Mouse (Mus musculus): ENCODE results near the gene Gmds.

Gmds gene

GRCm38 (mm10) chr13:32020455-32021249, 317.9 kb downstream of the Gmds start:
- DNase-seq, result no peak

GRCm38 (mm10) chr13:32019256-32019620, 319.3 kb downstream of the Gmds start:
- DNase-seq, result no peak

- peak; percentile 46 for DNase-seq
Observed at GRCm38 (mm10) chr13:32018518-32019255, 319.9 kb downstream of the Gmds start.

DNA sequence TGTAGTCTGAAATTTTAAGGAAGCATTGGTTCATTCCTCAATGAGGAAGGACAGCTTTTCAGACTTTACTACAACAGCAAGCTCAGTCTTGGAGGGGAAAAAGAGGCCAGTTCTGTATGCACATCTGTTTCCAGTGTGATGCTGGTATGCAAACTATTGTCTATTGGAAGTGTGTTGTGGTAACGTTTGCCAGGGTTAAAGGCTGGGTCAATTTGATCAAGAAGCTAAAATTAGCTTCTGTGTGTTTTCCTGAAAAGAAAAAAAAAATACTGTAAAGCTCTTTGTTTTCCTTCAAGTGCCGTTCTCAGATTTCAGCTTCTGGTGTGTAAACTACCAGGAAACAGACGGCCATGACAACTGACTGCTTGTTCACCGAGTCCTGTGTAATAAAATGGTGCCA, 329.7 kb downstream of the Gmds start:
- no peak for DNase-seq

DNA sequence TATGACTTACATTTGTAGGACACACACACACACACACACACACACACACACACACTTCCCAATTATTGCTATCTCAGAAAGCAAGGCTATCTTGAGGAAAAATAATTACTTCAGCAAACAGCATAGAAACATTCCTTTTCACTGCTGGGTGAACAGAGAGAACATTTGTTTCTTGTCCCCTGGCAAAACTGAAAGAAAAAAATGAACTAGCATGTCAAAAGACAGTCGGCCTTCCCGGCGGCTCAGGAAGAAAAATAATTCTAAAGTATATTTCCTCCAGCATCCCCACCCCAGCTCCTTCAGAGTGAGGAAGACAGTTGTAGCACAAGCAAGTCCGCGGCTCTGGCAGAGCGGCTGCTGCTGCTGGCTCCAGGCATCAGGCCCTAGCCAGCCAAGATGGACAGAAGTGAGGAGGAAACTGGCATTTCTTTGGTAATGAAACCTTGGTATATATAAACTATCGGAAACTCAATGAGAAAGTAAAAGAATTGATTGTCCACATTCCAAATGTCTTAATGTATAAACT, 330.4 kb downstream of the Gmds start:
- DNase-seq, result no peak

DNA sequence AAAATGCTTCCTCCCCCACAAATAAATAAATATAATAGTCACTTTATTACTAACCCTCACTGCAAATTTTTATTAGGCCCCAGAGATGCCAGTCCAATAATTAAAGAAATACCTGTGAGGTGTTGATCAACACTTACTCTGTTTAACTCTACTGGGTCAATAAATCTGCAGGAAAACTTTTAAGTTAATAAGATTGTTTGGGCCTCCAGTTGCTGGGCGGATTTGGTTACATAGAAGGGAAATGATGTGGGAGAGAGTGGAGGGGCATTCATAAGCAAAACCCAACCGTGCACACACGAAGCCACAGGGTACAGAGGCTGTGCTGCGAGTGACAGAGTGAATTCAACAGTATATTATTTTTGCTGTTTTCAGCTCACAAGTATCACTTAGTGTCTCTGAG, 345.1 kb downstream of the Gmds start:
- DNase-seq, result no peak

- peak; percentile 7 for DNase-seq
Observed at GRCm38 (mm10) chr13:31992409-31993201, 345.9 kb downstream of the Gmds start.

DNA sequence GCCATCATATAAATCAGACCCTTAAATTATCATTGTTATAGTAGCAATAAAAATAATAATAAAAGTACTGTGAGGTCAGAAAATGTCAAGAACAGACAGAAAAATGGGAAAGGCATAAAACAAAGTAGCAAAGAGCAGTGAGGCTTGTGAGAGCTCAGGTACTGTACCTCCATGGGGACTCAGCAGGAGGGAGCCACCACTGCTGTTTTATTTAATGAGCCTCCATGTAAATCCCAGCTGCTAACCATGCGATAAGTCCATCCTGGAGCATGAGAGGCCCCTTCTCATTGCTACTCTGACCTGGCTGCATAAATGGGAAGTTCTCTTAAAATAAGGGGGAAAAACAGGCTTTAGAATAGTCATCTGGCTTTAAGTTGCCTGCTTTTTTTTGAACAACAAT, 357.3 kb downstream of the Gmds start:
- DNase-seq, result no peak

- DNase-seq, result no peak
Observed at GRCm38 (mm10) chr13:31978126-31978525, 360.4 kb downstream of the Gmds start.

GRCm38 (mm10) chr13:31974751-31975479, 363.6 kb downstream of the Gmds start:
- no peak for DNase-seq

DNA sequence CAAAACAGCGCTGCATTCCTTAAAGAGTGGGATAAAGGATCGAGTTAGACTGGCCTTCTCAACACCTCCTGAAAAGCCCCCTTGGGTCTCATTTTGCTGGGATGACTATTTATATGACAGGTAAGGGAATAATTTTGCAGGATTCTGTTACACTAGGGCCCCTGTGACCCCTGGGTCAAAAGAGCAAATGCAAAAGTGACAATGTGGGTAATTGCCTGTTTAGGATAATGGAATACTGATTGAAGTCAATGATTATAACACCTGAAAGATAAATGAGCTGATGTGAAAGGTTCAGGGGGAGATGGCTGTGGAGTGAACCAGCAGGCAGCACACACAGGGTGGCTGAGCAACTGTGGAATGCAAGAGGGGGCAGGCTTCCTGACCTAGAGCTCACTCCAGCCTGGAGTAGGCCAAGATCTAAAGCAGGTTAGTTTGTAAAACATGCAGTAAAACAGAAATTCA, 367.5 kb downstream of the Gmds start:
- DNase-seq, result no peak

- no peak for DNase-seq
Observed at GRCm38 (mm10) chr13:31968272-31968671, 370.3 kb downstream of the Gmds start.

- no peak for DNase-seq
Observed at GRCm38 (mm10) chr13:31966931-31967532, 371.5 kb downstream of the Gmds start.

GRCm38 (mm10) chr13:31960514-31960913, 378.0 kb downstream of the Gmds start:
- no peak for DNase-seq

- no peak for DNase-seq
Observed at GRCm38 (mm10) chr13:31958346-31959335, 379.9 kb downstream of the Gmds start.

DNA sequence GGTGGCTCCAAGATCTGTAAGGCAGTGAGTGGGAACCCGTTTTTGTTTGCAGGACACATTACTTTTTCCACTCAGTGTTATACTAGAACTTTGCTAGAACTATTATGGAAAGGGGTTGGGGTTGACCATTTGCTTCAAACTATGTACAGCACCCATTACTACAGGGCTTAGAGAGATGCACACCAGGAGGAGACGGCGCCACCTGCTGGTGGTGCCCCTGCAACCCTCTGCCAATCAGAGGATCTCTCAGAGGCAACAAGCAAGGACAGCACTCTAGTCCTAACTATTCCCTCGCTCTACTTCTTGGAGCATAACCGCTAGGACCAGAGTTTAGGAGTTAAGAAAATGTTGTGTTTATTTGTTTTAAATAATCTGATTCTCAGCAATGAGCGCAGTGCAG, 382.0 kb downstream of the Gmds start:
- DNase-seq, result peak; percentile 61

DNA sequence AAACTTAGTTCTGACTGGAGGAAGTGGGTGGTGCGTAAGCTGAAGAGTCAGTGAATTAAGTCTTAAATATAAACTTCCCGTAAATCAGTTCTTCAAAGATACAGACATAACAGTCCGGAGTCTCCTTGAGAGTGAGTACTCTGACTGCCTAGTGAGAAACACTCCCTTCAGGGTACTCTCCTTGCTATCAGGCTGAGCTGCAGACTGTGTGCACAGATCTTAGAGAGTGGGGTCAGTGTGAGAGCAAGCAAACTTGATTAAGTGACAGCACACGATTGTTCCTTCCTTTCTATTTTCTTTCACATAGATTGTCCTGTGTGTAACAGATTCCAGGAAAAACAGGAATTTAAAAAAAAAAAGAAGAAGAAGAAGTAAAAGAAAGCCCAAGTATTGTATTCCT, 382.4 kb downstream of the Gmds start:
- no peak for DNase-seq

DNA sequence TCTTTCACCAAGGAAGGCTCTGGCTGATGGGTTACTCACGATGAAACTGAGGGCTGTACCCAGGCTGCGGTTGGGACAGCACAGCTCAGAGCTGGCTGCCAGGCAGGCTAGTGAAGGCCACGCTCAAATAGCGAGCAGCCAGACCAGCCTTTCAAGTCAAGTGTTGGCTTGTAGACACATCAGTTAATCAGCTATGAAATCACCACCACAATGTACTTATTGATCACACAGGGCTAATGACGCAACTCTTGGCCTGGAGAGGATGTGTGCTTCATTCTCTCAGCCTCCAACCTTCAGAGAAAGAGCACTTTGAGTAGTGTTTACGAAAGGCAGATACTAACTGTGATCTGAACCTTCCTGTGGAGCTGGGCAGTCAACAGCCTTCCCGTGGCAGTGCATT, 383.4 kb downstream of the Gmds start:
- DNase-seq, result no peak

- DNase-seq, result no peak
Observed at GRCm38 (mm10) chr13:31944676-31945210, 393.8 kb downstream of the Gmds start.

GRCm38 (mm10) chr13:31943482-31944275, 394.9 kb downstream of the Gmds start:
- no peak for DNase-seq
